Mouse (Mus musculus) adrenal gland, adult 2 months (tissue): ENCODE data around the gene Slc25a17. TPM values are rescaled to one million over a fixed set of nuclear protein-coding genes. Genes with fewer than 3 reads are reported as not detected.
A peak's percentile ranks its signal among the peaks of the same experiment; 100 is the strongest.

Source experiments
- DNase-seq: peaks from one replicate; pipeline ENCODE4 v3.0.0; 2021
- long read RNA-seq: library from polyadenylated mRNA; stranded (forward); transcript quantifications from one replicate; pipeline ENCODE4 v2.0.0, GENCODE M21; 2021
- polyA plus RNA-seq: library from polyadenylated mRNA; depleted of rRNA; stranded (reverse); fragments of >200 nt; gene quantifications from 2 replicates; pipeline ENCODE4 v1.2.3, GENCODE M21; 2012; rRNA removed
- total RNA-seq, 2 experiments: library from RNA; stranded (reverse); gene quantifications; 2 replicates each; pipeline ENCODE4 v1.2.3; 2021

The Slc25a17 gene
- total RNA-seq, result 10 to 100 TPM; 77.4 to 99.9 TPM
- 16.8 and 19.8 TPM in 2 replicates for polyA plus RNA-seq
- long read RNA-seq, transcript Slc25a17-201 (9 exons, 1,724 nt), result major isoform, 50 of 58 reads
- long read RNA-seq, partial matches to known transcripts, result 1 of 58 reads
- long read RNA-seq, other reads (novel, unspliced or antisense), result 7 of 58 reads

DNA sequence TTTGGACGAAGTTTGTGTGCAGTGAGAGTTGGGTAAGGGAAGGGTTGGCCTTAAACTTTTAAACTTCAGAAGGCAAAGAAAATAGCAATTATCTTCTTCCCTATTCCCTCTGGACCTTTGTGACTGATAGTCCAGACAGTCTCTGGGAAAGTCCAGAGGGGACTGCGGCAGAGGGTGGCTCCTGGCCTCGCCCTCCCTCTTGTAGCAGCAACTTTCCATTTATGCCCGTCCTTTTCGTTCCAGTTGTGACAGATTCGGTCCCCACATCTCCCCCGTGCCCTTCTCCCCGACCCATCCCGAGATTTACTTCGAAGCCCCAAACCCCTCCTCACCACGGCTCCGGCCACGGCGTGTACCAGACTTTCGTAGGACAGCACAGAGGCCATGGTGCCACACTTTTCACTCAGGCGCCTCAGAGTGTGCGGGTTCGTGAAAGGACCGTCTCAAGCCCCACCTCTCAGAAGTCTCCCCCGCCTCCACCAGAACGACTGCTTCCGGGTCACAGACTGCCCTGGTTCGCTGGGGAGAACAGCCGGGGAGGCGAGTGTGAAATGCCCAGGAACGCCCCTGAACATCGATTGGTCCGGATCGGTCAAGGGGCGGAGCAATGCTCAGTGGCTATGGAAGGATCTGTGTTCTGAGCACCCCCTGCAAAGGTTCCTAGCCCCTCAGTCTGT is at the start of gene Slc25a17:
Slc25a17 (minus strand) TSS at position 468 of the 677 bp plus-strand sequence.
- DNase-seq, result peak; percentile 97

DNA sequence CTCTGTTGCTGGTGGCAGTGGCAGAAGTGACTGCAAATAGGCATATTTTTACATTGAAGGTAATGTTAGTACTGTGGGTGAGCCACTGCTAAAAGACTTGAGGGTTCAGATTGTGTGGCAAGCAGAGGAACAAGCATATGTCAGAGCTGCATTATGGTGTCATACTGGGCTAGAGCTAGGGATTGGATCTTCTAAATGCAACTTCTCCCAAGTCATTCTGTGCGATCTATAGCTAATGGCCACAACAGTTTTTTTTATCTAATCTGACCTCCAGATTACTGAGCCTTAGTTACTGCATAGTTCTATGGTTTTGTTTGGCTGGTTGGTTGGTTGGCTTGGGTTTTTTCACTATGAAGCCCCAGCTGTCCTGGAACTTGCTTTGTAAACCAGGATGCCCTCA is 47.6 kb upstream of the Slc25a17 start, which contains the start of gene Dnajb7:
Dnajb7 (minus strand) TSS at position 101 of the 400 bp plus-strand sequence.
- DNase-seq, result no peak

DNA sequence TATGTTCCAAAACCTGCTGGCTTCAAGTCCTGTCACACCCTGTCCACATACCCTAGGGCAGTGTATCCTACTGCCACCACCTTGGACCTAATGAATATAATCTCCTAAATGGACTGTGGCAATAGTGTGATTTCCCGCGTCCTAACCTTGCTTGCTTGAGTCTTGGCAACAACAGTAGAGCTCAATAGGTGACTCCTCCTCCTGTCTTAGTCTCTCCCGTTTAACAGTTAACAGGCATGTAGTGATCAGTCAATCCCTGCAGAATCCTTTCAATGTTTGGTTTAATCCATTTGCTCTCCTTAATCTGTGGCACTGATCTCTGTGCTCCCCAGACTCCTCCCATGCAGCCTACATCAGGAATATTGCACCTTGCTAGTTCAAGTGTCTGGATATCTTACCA is 44.4 kb upstream of the Slc25a17 start:
- no peak for DNase-seq

DNA sequence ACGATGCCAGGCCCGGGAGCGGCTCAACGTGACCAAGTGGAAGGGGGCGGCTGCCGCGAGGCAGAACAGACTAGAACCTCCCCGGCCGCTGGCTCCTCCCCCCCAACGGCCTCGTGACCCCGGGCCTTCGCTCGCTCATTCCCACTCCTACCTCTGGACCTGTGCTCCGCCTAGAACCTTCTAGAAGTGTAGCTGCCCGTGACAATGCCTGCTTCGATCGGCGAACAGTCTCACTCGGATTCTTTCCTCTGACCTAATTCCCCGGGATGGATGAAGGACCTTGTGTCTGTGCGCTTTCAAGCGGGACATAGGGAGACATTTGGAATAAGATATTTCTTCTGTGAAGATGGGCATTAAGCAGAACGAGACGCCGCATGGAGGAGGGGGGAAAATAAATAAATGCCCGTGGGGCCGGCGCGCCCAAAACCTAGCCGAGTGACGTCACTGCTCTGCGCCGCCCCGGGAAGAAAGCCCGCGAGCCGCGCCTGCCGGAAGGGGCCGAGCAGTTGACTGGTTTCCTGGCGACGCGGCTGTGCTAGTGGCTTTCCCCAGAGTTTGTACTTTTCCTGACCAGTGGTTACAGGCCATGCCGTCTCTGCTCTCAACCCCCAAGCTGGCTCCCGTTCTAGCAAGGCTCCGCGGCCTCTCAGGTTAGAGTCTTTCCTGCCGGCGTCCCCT is 39.2 kb upstream of the Slc25a17 start, which contains the start of the genes St13 and Xpnpep3:
St13 (minus strand) TSS at position 440 of the 678 bp plus-strand sequence.
Xpnpep3 (plus strand) TSS at position 501 of the 678 bp plus-strand sequence.
- DNase-seq, result peak; percentile 98

DNA sequence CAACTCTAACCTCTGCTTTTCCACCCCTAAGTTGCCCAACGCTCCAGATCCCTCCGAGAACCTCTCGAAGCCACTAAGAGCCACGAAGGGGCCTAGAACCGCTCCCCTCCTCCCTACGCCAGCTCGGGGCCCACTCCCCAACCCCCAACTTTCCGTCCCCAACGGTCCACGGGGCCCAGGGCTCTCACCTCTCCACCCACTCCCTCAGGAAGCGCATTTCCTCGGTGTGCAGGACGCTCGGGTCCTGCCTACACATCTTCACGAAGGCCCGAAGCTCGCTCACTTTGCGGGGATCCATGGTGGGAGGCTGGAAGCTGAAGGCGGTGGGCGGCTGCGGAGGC is 38.7 kb upstream of the Slc25a17 start:
- no peak for DNase-seq

DNA sequence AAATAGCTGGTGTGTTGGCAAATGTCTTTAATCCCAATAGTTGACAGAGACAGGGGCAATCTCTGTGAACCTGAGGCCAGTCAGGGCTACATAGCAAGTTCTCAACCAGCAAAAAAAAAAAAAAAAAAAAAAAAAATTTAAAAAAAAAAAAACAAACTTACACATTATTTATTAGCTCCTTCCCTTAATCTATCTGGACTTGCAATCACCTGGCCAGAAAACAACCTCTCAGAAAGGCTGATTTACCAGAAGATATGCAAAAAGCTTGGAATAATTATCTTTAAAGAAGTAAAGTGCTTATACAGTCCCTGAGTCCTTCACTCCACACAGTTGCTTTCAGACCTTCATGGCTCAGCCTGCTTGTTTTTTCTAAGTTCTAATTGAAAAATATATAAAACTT is 37.6 kb upstream of the Slc25a17 start:
- no peak for DNase-seq

DNA sequence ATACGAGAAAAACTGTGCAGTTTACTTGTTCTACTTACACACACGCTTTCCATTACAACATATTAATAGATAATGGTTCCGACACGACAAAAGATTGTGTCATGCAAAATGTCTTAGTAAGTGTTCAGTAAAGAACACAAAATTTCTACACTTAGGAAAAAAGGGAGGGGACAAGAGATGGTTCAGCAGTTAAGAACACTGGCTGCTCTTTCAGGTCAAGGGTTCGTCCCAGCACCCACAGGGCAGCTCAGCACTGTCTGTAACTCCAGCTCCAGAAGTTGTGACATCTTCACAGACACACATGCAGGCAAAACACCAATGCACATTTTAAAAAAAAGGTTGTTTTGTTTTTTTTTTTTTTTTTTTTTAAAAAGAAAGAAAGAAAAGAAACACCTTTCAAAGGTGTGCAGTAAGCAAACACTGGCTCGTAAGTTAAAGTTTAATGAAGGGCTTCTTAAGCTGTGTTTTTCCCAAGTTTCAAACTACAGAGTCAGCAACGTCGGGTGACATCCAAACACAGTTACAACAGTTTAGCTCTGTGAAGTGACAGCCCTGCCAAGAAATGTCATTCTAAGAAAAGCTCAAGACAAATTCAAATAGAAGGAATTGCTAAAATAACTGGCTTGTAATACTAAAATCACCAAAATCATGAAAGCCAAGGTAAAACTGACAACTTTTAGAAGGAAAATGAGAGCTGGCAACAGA is 33.8 kb upstream of the Slc25a17 start:
- no peak for DNase-seq

DNA sequence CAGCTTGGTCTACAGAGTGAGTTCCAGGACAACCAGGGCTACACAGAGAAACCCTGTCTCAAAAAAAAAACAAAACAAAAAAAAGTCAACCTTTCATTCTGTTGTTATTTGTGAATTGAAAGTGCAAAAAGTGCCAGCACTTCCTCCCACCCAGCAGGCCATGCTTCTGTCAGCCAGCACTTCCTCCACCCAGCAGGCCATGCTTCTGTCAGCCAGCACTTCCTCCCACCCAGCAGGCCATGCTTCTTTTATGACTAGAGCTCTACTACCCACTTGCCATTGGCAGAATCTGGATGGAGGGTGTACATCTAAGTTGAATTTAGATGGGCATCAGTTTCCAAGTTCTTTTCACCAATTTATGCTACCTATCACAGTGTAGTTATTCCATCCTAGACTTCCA is 32.4 kb upstream of the Slc25a17 start:
- peak; percentile 26 for DNase-seq

DNA sequence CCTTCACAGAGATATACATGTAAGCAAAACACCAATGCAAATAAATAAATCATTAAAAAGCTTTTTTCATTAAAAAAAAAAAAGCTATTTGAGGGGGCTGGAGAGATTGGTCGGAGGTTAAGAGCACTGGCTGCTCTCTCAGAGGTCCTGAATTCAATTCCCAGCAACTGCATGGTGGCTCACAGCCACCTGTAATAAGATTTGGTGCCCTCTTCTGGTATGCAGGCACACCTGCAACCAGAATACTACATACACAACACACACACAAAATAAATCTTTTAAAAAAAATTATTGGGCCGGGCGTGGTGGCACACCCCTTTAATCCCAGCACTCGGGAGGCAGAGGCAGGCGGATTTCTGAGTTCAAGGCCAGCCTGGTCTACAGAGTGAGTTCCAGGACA is 25.7 kb upstream of the Slc25a17 start:
- DNase-seq, result no peak

DNA sequence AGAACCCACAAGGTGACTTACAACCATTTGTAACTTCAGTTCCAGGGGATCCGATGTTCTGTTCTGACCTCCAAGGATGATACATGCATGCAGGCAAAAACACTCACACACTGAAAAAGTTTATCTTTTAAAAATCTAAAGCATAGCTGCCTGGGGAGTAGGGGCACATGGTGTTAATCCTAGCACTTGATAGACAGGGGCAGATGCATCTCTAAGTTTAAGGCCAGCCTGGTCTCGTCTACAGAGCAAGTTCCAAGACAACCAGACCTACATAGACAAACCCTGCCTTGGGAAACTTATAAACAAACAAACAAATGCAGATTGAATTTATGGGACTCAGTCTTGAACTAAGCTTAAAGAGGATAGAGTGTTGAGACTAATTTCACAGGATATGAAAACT is 18.2 kb upstream of the Slc25a17 start:
- no peak for DNase-seq

DNA sequence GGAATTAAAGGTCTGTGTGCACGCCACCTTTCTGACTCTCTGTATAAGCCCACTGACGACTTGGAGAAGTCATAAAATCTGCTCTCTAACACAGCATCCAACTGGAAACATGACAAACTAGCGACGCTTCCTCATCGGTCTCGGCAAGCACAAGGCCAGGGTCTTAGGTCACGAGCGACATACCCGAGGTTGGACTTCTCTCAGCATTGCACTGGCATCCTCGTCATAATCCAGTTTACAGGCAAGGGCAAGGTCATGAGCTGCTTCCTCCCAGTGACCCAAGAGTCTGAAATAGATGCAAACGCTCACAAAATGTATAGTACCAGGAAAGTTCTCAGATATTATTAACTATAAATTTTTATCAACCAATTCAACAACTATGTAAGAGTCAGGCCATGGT is 14.0 kb upstream of the Slc25a17 start:
- peak; percentile 45 for DNase-seq

DNA sequence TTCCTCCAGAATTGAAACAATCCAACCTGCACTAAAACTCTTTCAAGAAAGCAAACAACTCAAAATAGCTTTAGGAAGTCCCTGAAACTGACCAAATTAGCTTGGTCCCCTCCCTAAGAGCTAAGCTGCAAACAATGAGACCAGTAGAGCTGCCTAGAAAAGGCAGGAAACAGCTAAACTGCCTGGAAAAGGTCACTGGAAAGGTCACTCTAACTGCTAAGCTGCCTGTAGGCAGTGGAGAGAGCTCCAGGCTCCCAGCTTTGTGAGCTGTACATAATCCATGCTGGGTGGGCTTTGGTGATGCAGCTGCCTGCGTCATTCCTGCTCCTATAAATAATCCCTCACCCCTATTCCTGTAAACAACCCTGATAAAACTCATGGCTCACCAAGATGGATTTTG is 9.7 kb upstream of the Slc25a17 start:
- DNase-seq, result no peak

DNA sequence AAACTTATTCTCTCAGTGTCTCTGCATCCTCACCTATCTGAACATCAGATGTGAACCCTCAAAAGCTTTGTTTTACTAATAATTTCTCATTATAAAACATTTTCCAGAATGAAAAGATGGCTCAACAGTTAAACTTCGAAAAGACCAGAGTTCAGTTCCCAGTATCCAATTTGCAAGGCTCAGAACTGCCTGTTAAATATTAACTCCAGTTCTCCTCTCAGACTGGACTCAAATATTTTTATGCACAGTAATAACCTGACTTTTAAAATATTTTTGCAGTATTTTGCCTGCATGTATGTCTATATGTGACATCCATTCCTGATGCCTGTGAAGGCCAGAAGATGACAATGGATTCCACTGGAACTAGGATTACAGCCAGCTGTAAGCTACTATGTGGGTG is 8.0 kb upstream of the Slc25a17 start:
- DNase-seq, result no peak

DNA sequence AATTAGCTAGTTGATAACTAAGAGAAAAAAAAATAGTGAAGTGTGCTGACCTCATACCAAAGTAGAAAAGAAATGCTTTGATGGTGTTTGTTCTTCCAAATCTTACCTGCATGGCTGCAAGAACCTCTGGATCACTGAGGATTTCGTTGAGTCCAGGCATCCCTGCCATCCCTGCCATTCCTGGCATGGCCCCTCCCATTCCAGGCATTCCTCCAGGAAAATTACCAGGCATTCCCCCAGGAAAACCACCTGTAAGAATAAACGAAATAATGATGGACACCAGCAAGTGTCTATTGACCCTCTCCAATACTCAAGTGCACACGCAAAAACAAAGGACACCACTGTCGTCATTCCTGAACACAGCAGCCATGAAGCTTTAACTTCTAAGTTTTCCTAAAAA is 5.6 kb upstream of the Slc25a17 start:
- DNase-seq, result no peak

DNA sequence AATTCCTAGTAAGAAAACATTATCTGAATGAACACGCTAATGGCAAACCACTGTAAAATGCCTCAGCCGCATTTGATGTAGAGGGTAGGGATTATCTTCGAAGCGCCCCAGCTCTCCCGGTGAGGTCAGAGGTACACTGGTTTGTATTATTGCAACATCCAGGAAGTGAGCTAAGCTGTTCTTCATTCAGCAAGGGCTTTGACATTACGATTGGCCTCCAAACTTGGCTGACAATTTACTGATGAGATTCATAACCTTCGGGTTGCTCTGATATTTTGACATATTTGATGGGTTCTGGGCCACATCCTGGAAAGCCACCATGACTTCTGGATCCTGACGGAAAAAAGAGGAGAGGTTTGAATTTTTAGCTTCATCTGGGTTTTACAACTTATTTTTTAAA is 4.6 kb upstream of the Slc25a17 start:
- peak; percentile 69 for DNase-seq

DNA sequence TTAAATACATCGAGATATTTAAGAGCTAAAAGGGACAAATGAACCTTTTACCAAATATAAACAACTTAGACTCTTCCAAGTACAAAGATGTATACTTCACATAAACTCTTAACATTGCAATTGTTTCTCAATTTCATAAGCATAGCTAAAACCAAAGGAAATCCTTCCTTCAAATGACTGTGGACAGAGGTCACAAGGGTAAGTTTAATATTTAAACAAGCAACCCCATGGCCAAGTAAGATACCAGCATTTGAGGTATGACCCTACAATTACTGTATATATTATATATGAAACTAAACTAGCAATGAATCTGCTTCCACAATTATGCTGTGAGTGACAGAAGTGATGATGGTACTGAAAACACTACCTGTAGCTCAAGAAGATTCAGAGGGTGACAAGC is 3.7 kb upstream of the Slc25a17 start:
- no peak for DNase-seq

DNA sequence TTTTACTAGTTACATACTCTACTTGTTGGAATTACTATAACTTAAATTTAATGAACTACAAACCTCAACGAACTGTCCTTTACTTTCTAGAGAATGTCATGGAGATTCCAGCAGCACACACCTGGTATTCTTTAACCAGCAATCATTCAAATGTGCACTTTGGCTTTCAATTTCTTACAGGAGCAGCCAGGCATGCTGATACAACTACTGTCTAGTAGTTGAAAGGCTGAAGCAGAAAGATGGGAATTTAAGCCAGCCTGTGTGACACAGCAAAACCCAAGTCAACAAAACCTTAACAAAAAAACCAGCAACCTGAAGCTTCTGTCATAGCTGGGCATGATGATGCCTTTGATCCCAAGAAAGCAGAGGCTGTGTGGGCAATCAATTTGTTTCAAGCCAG is 1.9 kb upstream of the Slc25a17 start:
- no peak for DNase-seq

DNA sequence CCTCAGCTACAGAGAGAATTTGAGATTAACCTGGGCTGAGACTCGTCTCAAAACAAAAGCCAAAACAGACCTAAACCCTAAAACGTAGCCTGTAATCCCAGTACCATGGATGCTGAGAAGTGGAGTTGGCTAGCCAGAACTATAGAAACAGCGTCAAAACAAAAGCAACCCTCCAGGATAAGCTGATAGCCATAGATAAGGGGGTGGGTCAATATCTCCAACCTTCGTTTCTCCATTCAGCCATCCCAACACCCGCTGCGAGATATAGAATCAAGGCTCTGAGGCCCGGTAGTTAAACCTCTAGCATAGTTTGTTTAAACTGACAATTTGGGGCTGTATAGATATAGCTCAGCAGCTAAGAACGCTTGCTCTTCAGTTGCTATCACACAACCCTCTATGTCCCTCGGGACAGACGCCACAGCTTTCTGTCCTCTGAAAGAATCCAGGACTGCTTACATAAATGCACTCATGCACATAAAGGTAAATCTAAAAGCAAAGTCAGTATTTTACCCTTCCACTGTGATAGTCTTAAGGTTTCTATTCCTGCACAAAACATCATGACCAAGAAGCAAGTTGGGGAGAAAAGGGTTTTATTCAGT is 904 bp upstream of the Slc25a17 start:
- no peak for DNase-seq

DNA sequence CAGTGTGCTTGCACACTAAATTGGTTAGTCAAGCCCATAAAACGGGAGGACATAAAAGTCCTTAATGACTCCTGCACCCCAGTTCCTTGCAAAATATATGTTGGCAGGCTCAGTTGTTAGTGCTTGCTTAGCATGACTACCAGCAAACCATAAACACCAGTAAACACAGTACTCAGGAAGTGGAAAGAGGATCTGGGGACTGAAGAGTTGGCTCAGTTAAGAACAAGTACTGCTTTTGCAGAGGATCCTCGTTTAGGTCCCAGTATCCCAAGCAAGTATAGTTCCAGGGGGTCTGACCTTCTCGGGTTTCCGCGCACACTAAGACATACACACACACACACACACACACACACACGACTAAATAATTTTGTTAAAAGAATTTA is 401 bp upstream of the Slc25a17 start:
- no peak for DNase-seq

DNA sequence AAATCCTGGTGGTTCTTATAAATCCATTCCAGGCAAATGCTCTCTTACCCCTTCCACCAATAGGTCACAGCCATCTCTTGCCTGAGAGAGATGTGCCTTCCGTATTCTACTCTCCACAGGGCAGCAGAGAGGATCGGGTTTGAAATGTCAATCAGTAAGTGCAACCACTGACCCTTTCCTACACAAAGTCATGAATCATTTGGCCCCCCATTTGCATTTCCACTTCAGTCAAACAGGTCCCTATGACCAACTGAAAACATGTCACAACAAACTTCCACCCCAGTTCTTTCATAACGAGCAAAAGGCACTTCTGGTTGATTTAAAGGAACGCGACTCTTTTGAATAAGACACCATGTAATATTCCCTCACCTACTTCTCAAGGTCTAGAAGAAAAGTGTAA is 1.2 kb downstream of the Slc25a17 start:
- DNase-seq, result no peak

DNA sequence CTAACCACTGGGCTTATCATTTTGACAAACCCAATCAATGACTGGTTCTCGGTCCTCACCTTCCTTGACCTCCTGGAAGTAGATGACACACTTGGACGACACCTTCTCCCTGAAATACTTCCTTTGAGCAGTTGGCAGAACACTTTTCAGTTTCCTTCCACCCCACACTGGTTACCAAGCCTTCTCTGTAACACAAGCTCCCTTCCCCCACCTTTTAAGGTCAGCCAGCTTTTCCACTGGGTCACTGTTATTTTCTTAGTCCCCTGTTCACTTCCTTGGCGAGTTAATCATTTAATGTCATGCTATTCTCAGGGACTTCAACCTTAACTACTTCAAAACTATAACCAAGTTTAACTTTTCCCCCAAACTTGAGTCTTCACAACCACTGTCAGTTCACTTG is 1.7 kb downstream of the Slc25a17 start:
- DNase-seq, result peak; percentile 23

DNA sequence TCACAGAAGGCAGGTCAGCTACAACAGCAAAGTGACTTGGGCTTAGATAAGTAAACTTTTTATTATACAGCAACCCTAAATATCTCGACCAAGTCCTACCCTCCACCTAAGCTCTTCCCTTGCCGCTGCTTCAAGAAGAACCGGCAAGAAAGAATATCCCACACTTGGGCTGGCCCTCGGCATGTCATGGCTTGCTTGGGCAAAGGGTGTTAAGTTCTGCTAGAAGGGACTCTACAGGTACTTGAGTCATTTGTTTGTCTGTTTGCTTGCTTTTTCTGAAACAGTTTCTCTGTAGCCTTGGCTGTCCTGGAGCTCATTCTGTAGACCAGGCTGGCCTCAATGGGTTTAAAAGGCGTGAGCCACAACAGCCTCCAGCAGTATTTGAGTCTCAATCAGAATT is 3.7 kb downstream of the Slc25a17 start:
- no peak for DNase-seq
